Mouse (Mus musculus) spleen, postnatal 36 days (tissue): ENCODE measurements around the gene Cps1.

Source experiments
- DNase-seq, 2 experiments: peaks; one replicate each; pipeline ENCODE4 v3.0.0; 2022; ENCODE audit warnings: low spot score in 2 of 2, mixed read lengths in 1 of 2

Gene Cps1

GRCm38 (mm10) chr1:67235468-67236217 lies 112.8 kb downstream of the Cps1 start:
- DNase-seq: no peak

- DNase-seq: no peak
These were observed 115.6 kb downstream of the Cps1 start for GRCm38 (mm10) chr1:67238446-67238845.

- DNase-seq: no peak
These were observed 116.1 kb downstream of the Cps1 start for GRCm38 (mm10) chr1:67238941-67239340.

GRCm38 (mm10) chr1:67265222-67265621 lies 142.4 kb downstream of the Cps1 start:
- no peak for DNase-seq

- DNase-seq: no peak
These were observed 145.1 kb downstream of the Cps1 start for GRCm38 (mm10) chr1:67267972-67268371.

- no peak for DNase-seq
These were observed 145.6 kb downstream of the Cps1 start for GRCm38 (mm10) chr1:67268450-67268849.

- no peak for DNase-seq
These were observed 153.4 kb downstream of the Cps1 start for GRCm38 (mm10) chr1:67276270-67276669.
